Mouse (Mus musculus): ENCODE data around the gene Ppp2r5e.
"Not testable (repeated sequence)": the region's sequence is repeated elsewhere in the genome, so short reads cannot be mapped to it uniquely, and the experiment has no call there.

Gene Ppp2r5e

GRCm38 (mm10) chr12:75492549-75493327 lies 103.3 kb downstream of the Ppp2r5e start:
- no peak for DNase-seq (ENCODE audit: low read depth in 2 of 2, low spot score in 2 of 2)

- DNase-seq (ENCODE audit: low read depth in 2 of 2, low spot score in 2 of 2) = not testable (repeated sequence)
Measured at GRCm38 (mm10) chr12:75492148-75492547, 103.9 kb downstream of the Ppp2r5e start.

GRCm38 (mm10) chr12:75487500-75487899 lies 108.5 kb downstream of the Ppp2r5e start:
- no peak for DNase-seq (ENCODE audit: low read depth in 2 of 2, low spot score in 2 of 2)

- no peak for DNase-seq (ENCODE audit: low read depth in 2 of 2, low spot score in 2 of 2)
Measured at GRCm38 (mm10) chr12:75486568-75487286, 109.3 kb downstream of the Ppp2r5e start.

- no peak for DNase-seq (ENCODE audit: low read depth in 2 of 2, low spot score in 2 of 2)
Measured at GRCm38 (mm10) chr12:75482781-75483180, 113.3 kb downstream of the Ppp2r5e start.

GRCm38 (mm10) chr12:75482015-75482414 lies 114.0 kb downstream of the Ppp2r5e start:
- DNase-seq (ENCODE audit: low read depth in 2 of 2, low spot score in 2 of 2) = no peak

- DNase-seq (ENCODE audit: low read depth in 2 of 2, low spot score in 2 of 2) = no peak
Measured at GRCm38 (mm10) chr12:75480031-75480430, 116.0 kb downstream of the Ppp2r5e start.

GRCm38 (mm10) chr12:75479375-75479898 lies 116.6 kb downstream of the Ppp2r5e start:
- DNase-seq (ENCODE audit: low read depth in 2 of 2, low spot score in 2 of 2) = no peak

- DNase-seq (ENCODE audit: low read depth in 2 of 2, low spot score in 2 of 2) = no peak
Measured at GRCm38 (mm10) chr12:75478596-75478995, 117.4 kb downstream of the Ppp2r5e start.

GRCm38 (mm10) chr12:75478117-75478516 lies 117.9 kb downstream of the Ppp2r5e start:
- no peak for DNase-seq (ENCODE audit: low read depth in 2 of 2, low spot score in 2 of 2)

GRCm38 (mm10) chr12:75473021-75473420 lies 123.0 kb downstream of the Ppp2r5e start:
- no peak for DNase-seq (ENCODE audit: low read depth in 2 of 2, low spot score in 2 of 2)

- DNase-seq (ENCODE audit: low read depth in 2 of 2, low spot score in 2 of 2) = no peak
Measured at GRCm38 (mm10) chr12:75472107-75472506, 123.9 kb downstream of the Ppp2r5e start.

- DNase-seq (ENCODE audit: low read depth in 2 of 2, low spot score in 2 of 2) = no peak
Measured at GRCm38 (mm10) chr12:75467814-75468213, 128.2 kb downstream of the Ppp2r5e start.

GRCm38 (mm10) chr12:75467127-75467526 lies 128.9 kb downstream of the Ppp2r5e start:
- DNase-seq (ENCODE audit: low read depth in 2 of 2, low spot score in 2 of 2) = no peak

- no peak for DNase-seq (ENCODE audit: low read depth in 2 of 2, low spot score in 2 of 2)
Measured at GRCm38 (mm10) chr12:75466206-75466605, 129.8 kb downstream of the Ppp2r5e start.

GRCm38 (mm10) chr12:75464016-75464769 lies 131.9 kb downstream of the Ppp2r5e start:
- DNase-seq (ENCODE audit: low read depth in 2 of 2, low spot score in 2 of 2) = no peak

- DNase-seq (ENCODE audit: low read depth in 2 of 2, low spot score in 2 of 2) = no peak
Measured at GRCm38 (mm10) chr12:75460561-75460960, 135.5 kb downstream of the Ppp2r5e start.

GRCm38 (mm10) chr12:75459656-75460055 lies 136.4 kb downstream of the Ppp2r5e start:
- DNase-seq (ENCODE audit: low read depth in 2 of 2, low spot score in 2 of 2) = no peak

- no peak for DNase-seq (ENCODE audit: low read depth in 2 of 2, low spot score in 2 of 2)
Measured at GRCm38 (mm10) chr12:75453441-75453840, 142.6 kb downstream of the Ppp2r5e start.

GRCm38 (mm10) chr12:75453027-75453426 lies 143.0 kb downstream of the Ppp2r5e start:
- no peak for DNase-seq (ENCODE audit: low read depth in 2 of 2, low spot score in 2 of 2)

GRCm38 (mm10) chr12:75450592-75450991 lies 145.5 kb downstream of the Ppp2r5e start:
- no peak for DNase-seq (ENCODE audit: low read depth in 2 of 2, low spot score in 2 of 2)
